Comparison of ENCODE assay signal across 15 mouse cellular contexts in genomic region chr1:117412349-117412748, GRCm38 (mm10).
A peak's percentile ranks its signal among the peaks of the same experiment; 100 is the strongest.
DNase-seq lines count a peak whose midpoint lies in the region; ATAC-seq and TF ChIP-seq lines count a peak whose summit lies in the region.
"Had no signal": no experiment of that assay in that cellular context is flagged by ENCODE, and none has a peak within 500 bp of the region (broad histone marks: within the 10 kb centered on the region; RNA-seq: fewer than 3 reads in every experiment).

No protein-coding gene starts in this region.

- H3K27me3 ChIP-seq in forebrain, postnatal 0 days (ENCODE audit: insufficient read depth, low read length), result no peaks in the 10 kb centered on the region
- H3K27me3 ChIP-seq in forebrain, embryonic 13.5 days, result no peaks in the 10 kb centered on the region
- H3K27me3 ChIP-seq in lung, embryonic 14.5 days (ENCODE audit: insufficient read depth, low read length), result no peaks in the 10 kb centered on the region
- no peaks in the 10 kb centered on the region for H3K27me3 ChIP-seq in liver, embryonic 12.5 days (replicated peaks)
- H3K27me3 ChIP-seq: midbrain, embryonic 15.5 days; neural tube, embryonic 15.5 days had no signal

- peak; percentile 33 for TF ChIP-seq CTCF in forebrain, postnatal 0 days (IDR thresholded peaks at IDR 0.05; ENCODE audit: low read depth)
- TF ChIP-seq CTCF in lung, embryonic 14.5 days (IDR thresholded peaks at IDR 0.05; ENCODE audit: low read depth), result 0 out of 2 replicates have a peak, but pooled peaks have one; percentile 4

- H3K9me3 ChIP-seq in forebrain, postnatal 0 days (ENCODE audit: low read length), result no peaks in the 10 kb centered on the region
- H3K9me3 ChIP-seq in forebrain, embryonic 13.5 days (replicated peaks), result no peaks in the 10 kb centered on the region
- no peaks in the 10 kb centered on the region for H3K9me3 ChIP-seq in lung, embryonic 14.5 days (ENCODE audit: low read depth, low read length)
- H3K9me3 ChIP-seq in ES-E14 (ENCODE audit: control insufficient read depth, insufficient read depth, low read depth, low read length), result no peaks in the 10 kb centered on the region
- no peaks in the 10 kb centered on the region for H3K9me3 ChIP-seq in liver, embryonic 12.5 days (replicated peaks)
- H3K9me3 ChIP-seq: heart, embryonic 10.5 days; midbrain, embryonic 15.5 days; neural tube, embryonic 15.5 days had no signal

- DNase-seq in forebrain, postnatal 0 days, result peak; percentile 1
- DNase-seq in lung, embryonic 14.5 days, result peak; percentile 2
- DNase-seq in lung, postnatal 14 days, result no peak
- DNase-seq in ES-E14 (ENCODE audit: low read depth, low spot score), result peak; percentile 15
- DNase-seq in embryo, embryonic 11 days, result peak; percentile 16
- DNase-seq in natural killer cell, adult 2 months (ENCODE audit: low spot score in 2 of 2), result no peak
- DNase-seq: gastrocnemius, postnatal 25 days; left cerebral cortex, postnatal 4 days had no signal

- in situ Hi-C loops in ES-E14 (cut with MboI; ENCODE audit: low sequenced_read_pairs in 2 of 2, unreplicated experiment in 2 of 2), result no loop called here

- no peak overlapping the region for H3K4me3 ChIP-seq in forebrain, postnatal 0 days (ENCODE audit: low read depth, low read length)
- H3K4me3 ChIP-seq in forebrain, embryonic 13.5 days, result no peak overlapping the region
- H3K4me3 ChIP-seq in lung, embryonic 14.5 days (ENCODE audit: low read depth, low read length), result no peak overlapping the region
- H3K4me3 ChIP-seq in ES-E14 (ENCODE audit: insufficient read depth in 1 of 2, low read depth in 1 of 2, low read length in 2 of 2, poor library complexity in 1 of 2, severe bottlenecking in 1 of 2), result no peak overlapping the region
- no peak overlapping the region for H3K4me3 ChIP-seq in liver, embryonic 12.5 days
- H3K4me3 ChIP-seq: erythroblast, embryonic 14.5 days; heart, embryonic 10.5 days; midbrain, embryonic 15.5 days; neural tube, embryonic 15.5 days had no signal

- no peak overlapping the region for H3K9ac ChIP-seq in forebrain, postnatal 0 days
- no peak overlapping the region for H3K9ac ChIP-seq in forebrain, embryonic 13.5 days
- no peak overlapping the region for H3K9ac ChIP-seq in lung, embryonic 14.5 days
- no peak overlapping the region for H3K9ac ChIP-seq in ES-E14 (ENCODE audit: insufficient read depth, low read depth, low read length, poor library complexity, severe bottlenecking)
- no peak overlapping the region for H3K9ac ChIP-seq in liver, embryonic 12.5 days
- H3K9ac ChIP-seq: liver, embryonic 14.5 days; midbrain, embryonic 15.5 days; neural tube, embryonic 15.5 days had no signal

- ATAC-seq in forebrain, postnatal 0 days, result no peak
- ATAC-seq in forebrain, embryonic 13.5 days, result no peak
- ATAC-seq in lung, embryonic 14.5 days (ENCODE audit: insufficient read depth), result no peak
- no peak for ATAC-seq in liver, embryonic 12.5 days
- ATAC-seq: midbrain, embryonic 15.5 days had no signal

- H3K36me3 ChIP-seq in forebrain, postnatal 0 days (ENCODE audit: insufficient read depth), result no peaks in the 10 kb centered on the region
- no peaks in the 10 kb centered on the region for H3K36me3 ChIP-seq in forebrain, embryonic 13.5 days (ENCODE audit: poor library complexity, severe bottlenecking)
- no peaks in the 10 kb centered on the region for H3K36me3 ChIP-seq in lung, embryonic 14.5 days (ENCODE audit: insufficient read depth)
- H3K36me3 ChIP-seq in ES-E14 (ENCODE audit: control insufficient read depth, insufficient read depth, low read length, poor library complexity, severe bottlenecking), result no peaks in the 10 kb centered on the region
- no peaks in the 10 kb centered on the region for H3K36me3 ChIP-seq in liver, embryonic 12.5 days
- H3K36me3 ChIP-seq: heart, embryonic 10.5 days; midbrain, embryonic 15.5 days; neural tube, embryonic 15.5 days had no signal

- H3K27ac ChIP-seq in forebrain, postnatal 0 days (ENCODE audit: low read depth, low read length), result no peak overlapping the region
- H3K27ac ChIP-seq in forebrain, embryonic 13.5 days, result no peak overlapping the region
- no peak overlapping the region for H3K27ac ChIP-seq in lung, embryonic 14.5 days (ENCODE audit: low read depth)
- H3K27ac ChIP-seq in ES-E14 (ENCODE audit: insufficient read depth, low read depth, low read length, poor library complexity, severe bottlenecking), result no peak overlapping the region
- H3K27ac ChIP-seq in liver, embryonic 12.5 days, result no peak overlapping the region
- H3K27ac ChIP-seq: heart, embryonic 10.5 days; liver, embryonic 14.5 days; midbrain, embryonic 15.5 days; neural tube, embryonic 15.5 days had no signal

- no peaks in the 10 kb centered on the region for H3K4me1 ChIP-seq in forebrain, postnatal 0 days (ENCODE audit: insufficient read depth)
- H3K4me1 ChIP-seq in forebrain, embryonic 13.5 days, result no peaks in the 10 kb centered on the region
- no peaks in the 10 kb centered on the region for H3K4me1 ChIP-seq in lung, embryonic 14.5 days (ENCODE audit: insufficient read depth)
- H3K4me1 ChIP-seq in ES-E14 (ENCODE audit: control insufficient read depth in 2 of 2, insufficient read depth in 2 of 2, low read length in 2 of 2, poor library complexity in 1 of 2), result no peaks in the 10 kb centered on the region
- H3K4me1 ChIP-seq in liver, embryonic 12.5 days, result no peaks in the 10 kb centered on the region
- H3K4me1 ChIP-seq: heart, embryonic 10.5 days; midbrain, embryonic 15.5 days; neural tube, embryonic 15.5 days had no signal

- H3K4me2 ChIP-seq in forebrain, postnatal 0 days (ENCODE audit: low read depth), result no peak overlapping the region
- H3K4me2 ChIP-seq in forebrain, embryonic 13.5 days, result no peak overlapping the region
- H3K4me2 ChIP-seq in lung, embryonic 14.5 days, result no peak overlapping the region
- no peak overlapping the region for H3K4me2 ChIP-seq in liver, embryonic 12.5 days
- H3K4me2 ChIP-seq: midbrain, embryonic 15.5 days; neural tube, embryonic 15.5 days had no signal

TF ChIP-seq in ES-E14, 5 proteins besides CTCF, POLR2A, EP300 and RAD21:
- TF ChIP-seq CHD2 (IDR thresholded peaks at IDR 0.05; ENCODE audit: low read depth, low read length) (no peak), MAFK (IDR thresholded peaks at IDR 0.05; ENCODE audit: insufficient read depth, low read depth, low read length) (no peak), ZC3H11A (IDR thresholded peaks at IDR 0.05; ENCODE audit: borderline replicate concordance, low read depth, low read length) (no peak), ZNF384 (IDR thresholded peaks at IDR 0.05; ENCODE audit: low read depth, low read length) (no peak), HCFC1 (IDR thresholded peaks at IDR 0.05; ENCODE audit: borderline replicate concordance, insufficient read depth, low read length) (no peak)

Comparison
In these comparisons a context has a peak if more than half of its experiments do, and no peak if none do; other contexts are left out.
1. DNase-seq: peak in forebrain, postnatal 0 days (single experiment), lung, embryonic 14.5 days (single experiment), ES-E14 (single experiment) and embryo, embryonic 11 days (single experiment); none in lung, postnatal 14 days (single experiment) and natural killer cell, adult 2 months (0 of 2).